Mouse (Mus musculus): ENCODE data around the gene Msi1. TPM values are rescaled to one million over a fixed set of nuclear protein-coding genes. Genes with fewer than 3 reads are reported as not detected.

Msi1 gene
- polyA plus RNA-seq, 1 experiment from 2014 or later = 86.3 TPM

- DNase-seq (ENCODE audit: low spot score) = no peak
- Histone ChIP-seq H3K4me1 (peaks cover 22% of the 10 kb centered on the region), H3K9me3 (no peaks in the 10 kb centered on the region), H3K27ac (replicated peaks) (no peak overlapping the region), H3K27me3 (replicated peaks; ENCODE audit: low read depth, poor library complexity, severe bottlenecking) (no peaks in the 10 kb centered on the region), H3K36me3 (replicated peaks) (no peaks in the 10 kb centered on the region), H3K4me3 (no peak overlapping the region)
- 61% methylated on average over 12 of the region's 12 CpGs for WGBS
Measured at GRCm38 (mm10) chr5:115503035-115503434, 73.6 kb downstream of the Msi1 start.

Other genes with a start within 250 kb of the Msi1 start
- 1.3 and 1.4 TPM in 2 replicates for gene Cabp1, start 235.2 kb upstream of the Msi1 start, polyA plus RNA-seq (2016; fragmentation: Nextera tagmentation; extraction: Ambion mirVana)
- gene Pop5, start 193.8 kb upstream of the Msi1 start, polyA plus RNA-seq (2016; fragmentation: Nextera tagmentation; extraction: Ambion mirVana) = 114 and 122 TPM in 2 replicates
- 129 and 138 TPM in 2 replicates for gene Rnf10, start 156.7 kb upstream of the Msi1 start, polyA plus RNA-seq (2016; fragmentation: Nextera tagmentation; extraction: Ambion mirVana)
- gene Coq5, start 149.9 kb upstream of the Msi1 start, polyA plus RNA-seq (2016; fragmentation: Nextera tagmentation; extraction: Ambion mirVana) = 52.2 and 55.9 TPM in 2 replicates
- gene Dynll1, start 128.6 kb upstream of the Msi1 start, polyA plus RNA-seq (2016; fragmentation: Nextera tagmentation; extraction: Ambion mirVana) = 1,787 and 1,839 TPM in 2 replicates
- 391 and 411 TPM in 2 replicates for gene Srsf9, start 102.4 kb upstream of the Msi1 start, polyA plus RNA-seq (2016; fragmentation: Nextera tagmentation; extraction: Ambion mirVana)
- 34.8 and 38.0 TPM in 2 replicates for gene Gatc, start 88.4 kb upstream of the Msi1 start, polyA plus RNA-seq (2016; fragmentation: Nextera tagmentation; extraction: Ambion mirVana)
- gene Triap1, start 88.4 kb upstream of the Msi1 start, polyA plus RNA-seq (2016; fragmentation: Nextera tagmentation; extraction: Ambion mirVana) = 54.2 and 55.7 TPM in 2 replicates
- gene Cox6a1, start 80.6 kb upstream of the Msi1 start, polyA plus RNA-seq (2016; fragmentation: Nextera tagmentation; extraction: Ambion mirVana) = 716 and 739 TPM in 2 replicates
- not detected in 2 replicates for gene Pla2g1b, start 36.7 kb downstream of the Msi1 start, polyA plus RNA-seq (2016; fragmentation: Nextera tagmentation; extraction: Ambion mirVana)
- 14.5 and 16.0 TPM in 2 replicates for gene Sirt4, start 55.1 kb downstream of the Msi1 start, polyA plus RNA-seq (2016; fragmentation: Nextera tagmentation; extraction: Ambion mirVana)
- gene Pxn, start 77.1 kb downstream of the Msi1 start, polyA plus RNA-seq (2016; fragmentation: Nextera tagmentation; extraction: Ambion mirVana) = 50.3 and 50.6 TPM in 2 replicates
- gene Rplp0, start 129.9 kb downstream of the Msi1 start, polyA plus RNA-seq (2016; fragmentation: Nextera tagmentation; extraction: Ambion mirVana) = 1,413 and 1,489 TPM in 2 replicates
- gene Gcn1l1, start 135.7 kb downstream of the Msi1 start, polyA plus RNA-seq (2016; fragmentation: Nextera tagmentation; extraction: Ambion mirVana) = 65.0 and 65.1 TPM in 2 replicates
- gene Rab35, start 202.3 kb downstream of the Msi1 start, polyA plus RNA-seq (2016; fragmentation: Nextera tagmentation; extraction: Ambion mirVana) = 14.9 and 15.1 TPM in 2 replicates